Mouse (Mus musculus): ENCODE data around the gene Olfr809. TPM values are rescaled to one million over a fixed set of nuclear protein-coding genes. Genes with fewer than 3 reads are reported as not detected.

Olfr809 gene
- polyA plus RNA-seq (2015; fragmentation: Nextera tagmentation; extraction: Ambion mirVana) = not detected in 2 replicates

GRCm38 (mm10) chr10:129774338-129774737, at the start of gene Olfr809:
Gene Olfr809, plus strand, starts transcription at chr10:129774638.
- no peak within 1 kb of the TSS for H3K4me3 ChIP-seq (replicated peaks; ENCODE audit: low read length)
- H3K36me3 ChIP-seq (ENCODE audit: control insufficient read depth, insufficient read depth, low read length) = no peaks in the 10 kb centered on the region
- no peaks in the 10 kb centered on the region for H3K27me3 ChIP-seq (ENCODE audit: control insufficient read depth, insufficient read depth, low read length)
- H3K27ac ChIP-seq (ENCODE audit: low read length) = no peak within 1 kb of the TSS
- H3K9ac ChIP-seq (ENCODE audit: low read length) = no peak within 1 kb of the TSS
- no peaks in the 10 kb centered on the region for H3K4me1 ChIP-seq (ENCODE audit: control insufficient read depth, insufficient read depth, low read length)
- no peaks in the 10 kb centered on the region for H3K9me3 ChIP-seq (replicated peaks; ENCODE audit: control insufficient read depth, low read length)
- ATAC-seq (ENCODE audit: insufficient read depth, low FRiP score) = no peak
- H3K4me2 ChIP-seq (ENCODE audit: low read depth, low read length) = no peak within 1 kb of the TSS

GRCm38 (mm10) chr10:129729275-129729674, 45.2 kb upstream of the Olfr809 start, which contains the start of gene Olfr805:
Gene Olfr805, minus strand, starts transcription at chr10:129729375.
- H3K9ac ChIP-seq (ENCODE audit: low read length) = no peak within 1 kb of the TSS
- no peak within 1 kb of the TSS for H3K4me2 ChIP-seq (ENCODE audit: low read depth, low read length)
- H3K4me3 ChIP-seq (replicated peaks; ENCODE audit: low read length) = no peak within 1 kb of the TSS
- 94% methylated on average over 2 of the region's 2 CpGs for WGBS
- no peak for ATAC-seq (ENCODE audit: insufficient read depth, low FRiP score)
- no peak within 1 kb of the TSS for H3K27ac ChIP-seq (ENCODE audit: low read length)
- no peaks in the 10 kb centered on the region for H3K9me3 ChIP-seq (replicated peaks; ENCODE audit: control insufficient read depth, low read length)
- H3K4me1 ChIP-seq (ENCODE audit: control insufficient read depth, insufficient read depth, low read length) = no peaks in the 10 kb centered on the region
- H3K36me3 ChIP-seq (ENCODE audit: control insufficient read depth, insufficient read depth, low read length) = no peaks in the 10 kb centered on the region
- H3K27me3 ChIP-seq (ENCODE audit: control insufficient read depth, insufficient read depth, low read length) = no peaks in the 10 kb centered on the region

GRCm38 (mm10) chr10:129741821-129742220, 32.6 kb upstream of the Olfr809 start, which contains the start of gene Olfr806:
Gene Olfr806, minus strand, starts transcription at chr10:129741921.
- no peak within 1 kb of the TSS for H3K4me3 ChIP-seq (replicated peaks; ENCODE audit: low read length)
- no peak within 1 kb of the TSS for H3K27ac ChIP-seq (ENCODE audit: low read length)
- H3K36me3 ChIP-seq (ENCODE audit: control insufficient read depth, insufficient read depth, low read length) = no peaks in the 10 kb centered on the region
- no peak within 1 kb of the TSS for H3K9ac ChIP-seq (ENCODE audit: low read length)
- H3K4me2 ChIP-seq (ENCODE audit: low read depth, low read length) = no peak within 1 kb of the TSS
- no peaks in the 10 kb centered on the region for H3K9me3 ChIP-seq (replicated peaks; ENCODE audit: control insufficient read depth, low read length)
- H3K4me1 ChIP-seq (ENCODE audit: control insufficient read depth, insufficient read depth, low read length) = no peaks in the 10 kb centered on the region
- no peaks in the 10 kb centered on the region for H3K27me3 ChIP-seq (ENCODE audit: control insufficient read depth, insufficient read depth, low read length)
- no peak for ATAC-seq (ENCODE audit: insufficient read depth, low FRiP score)

- no peaks in the 10 kb centered on the region for H3K27me3 ChIP-seq (ENCODE audit: control insufficient read depth, insufficient read depth, low read length)
- H3K27ac ChIP-seq (ENCODE audit: low read length) = no peak within 1 kb of the TSS
- H3K4me3 ChIP-seq (replicated peaks; ENCODE audit: low read length) = no peak within 1 kb of the TSS
- H3K9ac ChIP-seq (ENCODE audit: low read length) = no peak within 1 kb of the TSS
- 92% methylated on average over 1 of the region's 1 CpGs for WGBS
- H3K4me2 ChIP-seq (ENCODE audit: low read depth, low read length) = no peak within 1 kb of the TSS
- H3K4me1 ChIP-seq (ENCODE audit: control insufficient read depth, insufficient read depth, low read length) = no peaks in the 10 kb centered on the region
- H3K9me3 ChIP-seq (replicated peaks; ENCODE audit: control insufficient read depth, low read length) = no peaks in the 10 kb centered on the region
- no peak for ATAC-seq (ENCODE audit: insufficient read depth, low FRiP score)
- H3K36me3 ChIP-seq (ENCODE audit: control insufficient read depth, insufficient read depth, low read length) = no peaks in the 10 kb centered on the region
Measured at GRCm38 (mm10) chr10:129757693-129758092, 16.7 kb upstream of the Olfr809 start, which contains the start of gene Olfr807. Gene Olfr807, minus strand, starts transcription at chr10:129757793.

GRCm38 (mm10) chr10:129765182-129765581, 9.3 kb upstream of the Olfr809 start, which contains the start of gene Olfr808:
Gene Olfr808, plus strand, starts transcription at chr10:129765482.
- no peaks in the 10 kb centered on the region for H3K27me3 ChIP-seq (ENCODE audit: control insufficient read depth, insufficient read depth, low read length)
- no peak within 1 kb of the TSS for H3K9ac ChIP-seq (ENCODE audit: low read length)
- H3K4me2 ChIP-seq (ENCODE audit: low read depth, low read length) = no peak within 1 kb of the TSS
- 92% methylated on average over 1 of the region's 1 CpGs for WGBS
- H3K27ac ChIP-seq (ENCODE audit: low read length) = no peak within 1 kb of the TSS
- no peak within 1 kb of the TSS for H3K4me3 ChIP-seq (replicated peaks; ENCODE audit: low read length)
- no peaks in the 10 kb centered on the region for H3K36me3 ChIP-seq (ENCODE audit: control insufficient read depth, insufficient read depth, low read length)
- H3K4me1 ChIP-seq (ENCODE audit: control insufficient read depth, insufficient read depth, low read length) = no peaks in the 10 kb centered on the region
- no peak for ATAC-seq (ENCODE audit: insufficient read depth, low FRiP score)
- no peaks in the 10 kb centered on the region for H3K9me3 ChIP-seq (replicated peaks; ENCODE audit: control insufficient read depth, low read length)

GRCm38 (mm10) chr10:129778123-129778522, 3.7 kb downstream of the Olfr809 start:
- H3K4me1 ChIP-seq (ENCODE audit: control insufficient read depth, insufficient read depth, low read length) = no peaks in the 10 kb centered on the region
- H3K9me3 ChIP-seq (replicated peaks; ENCODE audit: control insufficient read depth, low read length) = no peaks in the 10 kb centered on the region
- no peaks in the 10 kb centered on the region for H3K27me3 ChIP-seq (ENCODE audit: control insufficient read depth, insufficient read depth, low read length)
- no peaks in the 10 kb centered on the region for H3K36me3 ChIP-seq (ENCODE audit: control insufficient read depth, insufficient read depth, low read length)
- no peak overlapping the region for H3K9ac ChIP-seq (ENCODE audit: low read length)
- no peak overlapping the region for H3K4me2 ChIP-seq (ENCODE audit: low read depth, low read length)
- H3K4me3 ChIP-seq (replicated peaks; ENCODE audit: low read length) = no peak overlapping the region
- no peak overlapping the region for H3K27ac ChIP-seq (ENCODE audit: low read length)
- ATAC-seq (ENCODE audit: insufficient read depth, low FRiP score) = no peak

GRCm38 (mm10) chr10:129794817-129795216, 20.4 kb downstream of the Olfr809 start, which contains the start of gene Olfr810:
Gene Olfr810, minus strand, starts transcription at chr10:129794917.
- ATAC-seq (ENCODE audit: insufficient read depth, low FRiP score) = no peak
- no peak within 1 kb of the TSS for H3K4me3 ChIP-seq (replicated peaks; ENCODE audit: low read length)
- no peaks in the 10 kb centered on the region for H3K4me1 ChIP-seq (ENCODE audit: control insufficient read depth, insufficient read depth, low read length)
- H3K9ac ChIP-seq (ENCODE audit: low read length) = no peak within 1 kb of the TSS
- H3K27me3 ChIP-seq (ENCODE audit: control insufficient read depth, insufficient read depth, low read length) = no peaks in the 10 kb centered on the region
- no peaks in the 10 kb centered on the region for H3K36me3 ChIP-seq (ENCODE audit: control insufficient read depth, insufficient read depth, low read length)
- H3K4me2 ChIP-seq (ENCODE audit: low read depth, low read length) = no peak within 1 kb of the TSS
- H3K27ac ChIP-seq (ENCODE audit: low read length) = no peak within 1 kb of the TSS
- H3K9me3 ChIP-seq (replicated peaks; ENCODE audit: control insufficient read depth, low read length) = no peaks in the 10 kb centered on the region

GRCm38 (mm10) chr10:129804296-129804695, 29.9 kb downstream of the Olfr809 start, which contains the start of gene Olfr811:
Gene Olfr811, minus strand, starts transcription at chr10:129804396.
- no peaks in the 10 kb centered on the region for H3K27me3 ChIP-seq (ENCODE audit: control insufficient read depth, insufficient read depth, low read length)
- no peak within 1 kb of the TSS for H3K9ac ChIP-seq (ENCODE audit: low read length)
- no peaks in the 10 kb centered on the region for H3K9me3 ChIP-seq (replicated peaks; ENCODE audit: control insufficient read depth, low read length)
- 74% methylated on average over 4 of the region's 4 CpGs for WGBS
- H3K4me2 ChIP-seq (ENCODE audit: low read depth, low read length) = no peak within 1 kb of the TSS
- ATAC-seq (ENCODE audit: insufficient read depth, low FRiP score) = no peak
- H3K36me3 ChIP-seq (ENCODE audit: control insufficient read depth, insufficient read depth, low read length) = no peaks in the 10 kb centered on the region
- H3K27ac ChIP-seq (ENCODE audit: low read length) = no peak within 1 kb of the TSS
- H3K4me1 ChIP-seq (ENCODE audit: control insufficient read depth, insufficient read depth, low read length) = no peaks in the 10 kb centered on the region
- H3K4me3 ChIP-seq (replicated peaks; ENCODE audit: low read length) = no peak within 1 kb of the TSS
